18 mouse cellular contexts compared by ENCODE assay signal in the genomic region with DNA sequence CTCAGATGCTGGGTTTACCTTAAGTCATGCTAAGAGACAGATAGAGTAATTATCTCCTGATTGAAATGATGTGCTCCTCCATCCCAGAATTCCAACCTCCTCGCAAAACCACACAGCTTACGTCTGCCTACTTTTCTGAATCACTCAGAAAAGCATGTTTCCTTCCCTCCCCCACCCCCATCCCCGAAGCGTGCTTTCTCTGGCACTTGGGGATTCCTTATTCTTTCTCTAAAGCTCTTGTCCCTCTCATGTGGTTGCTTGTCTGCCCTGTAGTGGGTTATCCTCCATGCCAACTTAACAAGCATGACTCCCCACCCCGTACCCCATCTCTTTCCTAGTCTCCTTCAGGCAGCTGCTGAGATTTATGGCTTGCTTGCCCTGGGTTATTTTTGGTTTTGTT.
"Had no signal": no experiment of that assay in that cellular context is flagged by ENCODE, and none has a peak within 500 bp of the region (broad histone marks: within the 10 kb centered on the region; RNA-seq: fewer than 3 reads in every experiment).

No protein-coding gene starts in this region.

- H3K4me3 ChIP-seq: kidney, embryonic 15.5 days; limb, embryonic 12.5 days; limb, embryonic 15.5 days; liver, embryonic 15.5 days; lung, embryonic 15.5 days; megakaryocyte, embryonic 14.5 days; stomach, embryonic 15.5 days had no signal

- DNase-seq: kidney, adult 11 months; kidney, postnatal 10 days; kidney, postnatal 36 days; left cerebral cortex, postnatal 4 days; lung, adult 18-20 months; lung, postnatal 10 days; lung, postnatal 36 days; midbrain, embryonic 14.5 days; right cerebral cortex, postnatal 14 days; spleen, adult 18-20 months; thymus, postnatal 25 days had no signal

- H3K27ac ChIP-seq: kidney, embryonic 15.5 days; limb, embryonic 12.5 days; limb, embryonic 15.5 days; liver, embryonic 15.5 days; lung, embryonic 15.5 days; stomach, embryonic 15.5 days had no signal
